In genomic region chr5:64345181-64345735, GRCm38 (mm10) we compare ENCODE assay signal across 9 mouse cellular contexts.
DNase-seq lines count a peak whose midpoint lies in the region; ATAC-seq and TF ChIP-seq lines count a peak whose summit lies in the region.
"Had no signal": no experiment of that assay in that cellular context is flagged by ENCODE, and none has a peak within 500 bp of the region (broad histone marks: within the 10 kb centered on the region; RNA-seq: fewer than 3 reads in every experiment).

No protein-coding gene starts in this region.

- 65% methylated on average over 16 of the region's 16 CpGs for WGBS in lung, adult 2 months
- 39% methylated on average over 16 of the region's 16 CpGs for WGBS in intestine, postnatal 0 days
- 64% methylated on average over 16 of the region's 16 CpGs for WGBS in liver, postnatal 0 days (ENCODE audit: insufficient replicate concordance)
- WGBS in stomach, postnatal 0 days, result 65% methylated on average over 16 of the region's 16 CpGs

- ATAC-seq in intestine, postnatal 0 days, result peak; percentile 93
- ATAC-seq in liver, postnatal 0 days, result peak; percentile 93
- peak; percentile 89 for ATAC-seq in stomach, postnatal 0 days (ENCODE audit: low FRiP score, low TSS enrichment)
- ATAC-seq in monocyte, adult 5-6 weeks (replicated peaks; ENCODE audit: insufficient number of reproducible peaks, low FRiP score, low TSS enrichment, poor library complexity, severe bottlenecking), result no peak

- peak; percentile 71; the same call in 1 of the 2 replicates for TF ChIP-seq EP300 in liver, postnatal 0 days (IDR thresholded peaks at IDR 0.05; ENCODE audit: low read depth)
- no peak for TF ChIP-seq EP300 in stomach, postnatal 0 days (optimal IDR thresholded peaks at IDR 0.05)

- H3K27me3 ChIP-seq in intestine, postnatal 0 days (replicated peaks; ENCODE audit: control insufficient read depth, insufficient read depth, low read length), result no peaks in the 10 kb centered on the region
- H3K27me3 ChIP-seq in liver, postnatal 0 days (ENCODE audit: insufficient read depth, low read length), result no peaks in the 10 kb centered on the region
- H3K27me3 ChIP-seq in stomach, postnatal 0 days (ENCODE audit: control insufficient read depth, insufficient read depth, low read length), result no peaks in the 10 kb centered on the region

- H3K4me1 ChIP-seq in lung, adult 2 months (ENCODE audit: control insufficient read depth, insufficient read depth, low read length), result peaks cover 7% of the 10 kb centered on the region
- peaks cover 15% of the 10 kb centered on the region for H3K4me1 ChIP-seq in intestine, postnatal 0 days (replicated peaks; ENCODE audit: control insufficient read depth, insufficient read depth, low read length)
- H3K4me1 ChIP-seq in liver, postnatal 0 days (ENCODE audit: insufficient read depth), result peaks cover 28% of the 10 kb centered on the region
- H3K4me1 ChIP-seq in stomach, postnatal 0 days (replicated peaks; ENCODE audit: control insufficient read depth, insufficient read depth), result peaks cover 3% of the 10 kb centered on the region; the same call in 1 of the 2 replicates

- no peaks in the 10 kb centered on the region for H3K9me3 ChIP-seq in intestine, postnatal 0 days (ENCODE audit: control insufficient read depth)
- H3K9me3 ChIP-seq in liver, postnatal 0 days (ENCODE audit: low read length), result no peaks in the 10 kb centered on the region
- no peaks in the 10 kb centered on the region for H3K9me3 ChIP-seq in stomach, postnatal 0 days (ENCODE audit: control insufficient read depth, low read length)

- no peak for TF ChIP-seq CTCF in lung, adult 2 months (IDR thresholded peaks at IDR 0.05; ENCODE audit: insufficient read depth, low read length)
- no peak for TF ChIP-seq CTCF in intestine, postnatal 0 days (IDR thresholded peaks at IDR 0.05; ENCODE audit: low read depth)
- no peak for TF ChIP-seq CTCF in liver, postnatal 0 days (IDR thresholded peaks at IDR 0.05; ENCODE audit: low read depth)
- TF ChIP-seq CTCF in stomach, postnatal 0 days (IDR thresholded peaks at IDR 0.05; ENCODE audit: low read depth), result no peak

- no peak overlapping the region for H3K4me3 ChIP-seq in lung, adult 2 months (replicated peaks; ENCODE audit: extremely low read depth, low read depth, low read length)
- no peak overlapping the region for H3K4me3 ChIP-seq in intestine, postnatal 0 days (ENCODE audit: low read depth, low read length)
- no peak overlapping the region for H3K4me3 ChIP-seq in liver, postnatal 0 days (ENCODE audit: low read depth, low read length)
- no peak overlapping the region for H3K4me3 ChIP-seq in stomach, postnatal 0 days (ENCODE audit: low read depth, low read length)

- H3K27ac ChIP-seq in intestine, postnatal 0 days (ENCODE audit: low read depth, low read length), result peak overlapping the region; percentile 81
- peak overlapping the region; percentile 95 for H3K27ac ChIP-seq in liver, postnatal 0 days (ENCODE audit: low read depth)
- peak overlapping the region; percentile 77 for H3K27ac ChIP-seq in stomach, postnatal 0 days (replicated peaks)

- DNase-seq in lung, adult 18-20 months, result peak; percentile 65 to 79
- DNase-seq in lung, adult 2 months, result no peak
- peak; percentile 80 for DNase-seq in liver, postnatal 0 days
- DNase-seq in stomach, postnatal 0 days (ENCODE audit: low spot score), result peak; percentile 91
- no peak for DNase-seq in layer of hippocampus, adult 8-10 months (ENCODE audit: low spot score in 2 of 2)
- no peak for DNase-seq in spleen, postnatal 10 days (ENCODE audit: low spot score in 2 of 2)
- DNase-seq: spleen, adult 18-20 months had no signal

- TF ChIP-seq POLR2A in lung, adult 2 months (IDR thresholded peaks at IDR 0.05; ENCODE audit: borderline replicate concordance, extremely low read depth, low read depth, low read length), result no peak

- no peak overlapping the region for H3K9ac ChIP-seq in intestine, postnatal 0 days (ENCODE audit: low read depth, low read length)
- H3K9ac ChIP-seq in liver, postnatal 0 days (replicated peaks), result no peak overlapping the region
- no peak overlapping the region for H3K9ac ChIP-seq in stomach, postnatal 0 days (ENCODE audit: low read length)

- peaks cover 55% of the 10 kb centered on the region for H3K36me3 ChIP-seq in intestine, postnatal 0 days (ENCODE audit: control insufficient read depth, insufficient read depth)
- no peaks in the 10 kb centered on the region; the same call in 1 of the 2 replicates for H3K36me3 ChIP-seq in liver, postnatal 0 days (replicated peaks; ENCODE audit: insufficient read depth, low read length)
- H3K36me3 ChIP-seq in stomach, postnatal 0 days (ENCODE audit: control insufficient read depth, insufficient read depth, low read length), result no peaks in the 10 kb centered on the region

- H3K4me2 ChIP-seq in intestine, postnatal 0 days (replicated peaks; ENCODE audit: low read depth), result peak overlapping the region; percentile 9; the same call in 1 of the 2 replicates
- no peak overlapping the region for H3K4me2 ChIP-seq in liver, postnatal 0 days (ENCODE audit: low read depth, low read length)
- H3K4me2 ChIP-seq in stomach, postnatal 0 days (replicated peaks; ENCODE audit: low read depth), result no peak overlapping the region

Comparison
In these comparisons a context has a peak if more than half of its experiments do, and no peak if none do; other contexts are left out.
1. DNase-seq: peak in lung, adult 18-20 months (2 of 2), liver, postnatal 0 days (single experiment) and stomach, postnatal 0 days (single experiment); none in lung, adult 2 months (single experiment), layer of hippocampus, adult 8-10 months (0 of 2) and spleen, postnatal 10 days (0 of 2).
2. Peak in every context shown above with its lines, with median percentiles within 50 percentile points of each other: H3K27ac ChIP-seq.